Mouse (Mus musculus) lung, embryonic 14.5 days (tissue): ENCODE data around the gene Rras. TPM values are rescaled to one million over a fixed set of nuclear protein-coding genes. Genes with fewer than 3 reads are reported as not detected.

Source experiments
- ATAC-seq: fragments of 200-750 bp; cut with Nextera tagmentation; 2 replicates; pipeline ENCODE4 v1.8.0; 2017; ENCODE audit warnings: mild to moderate bottlenecking, moderate TSS enrichment, moderate library complexity; ENCODE audit not compliant: insufficient read depth
- DNase-seq: peaks from one replicate; pipeline ENCODE4 v3.0.0-alpha.2; 2015
- H3K27ac ChIP-seq: fragments of 300-500 bp; sonication (generic); 2 replicates; pipeline ENCODE4 v1.5.1; 2014; ENCODE audit warnings: low read depth, mild to moderate bottlenecking, moderate library complexity
- H3K27me3 ChIP-seq: fragments of 300-500 bp; sonication (generic); 2 replicates; pipeline ENCODE4 v1.6.1; 2014; ENCODE audit warnings: low read length, control low read depth; ENCODE audit not compliant: insufficient read depth
- H3K36me3 ChIP-seq: fragments of 300-500 bp; sonication (generic); 2 replicates; pipeline ENCODE4 v1.6.1; 2014; ENCODE audit warnings: control low read depth; ENCODE audit not compliant: insufficient read depth
- H3K4me1 ChIP-seq: fragments of 300-500 bp; sonication (generic); 2 replicates; pipeline ENCODE4 v1.6.1; 2014; ENCODE audit warnings: antibody characterized with exemption, control low read depth; ENCODE audit not compliant: insufficient read depth
- H3K4me2 ChIP-seq: fragments of 300-500 bp; sonication (generic); 2 replicates; pipeline ENCODE4 v1.6.1; 2014; ENCODE audit warnings: mild to moderate bottlenecking
- H3K4me3 ChIP-seq: fragments of 300-500 bp; sonication (generic); 2 replicates; pipeline ENCODE4 v1.5.1; 2014; ENCODE audit warnings: low read depth, low read length
- H3K9ac ChIP-seq: fragments of 300-500 bp; sonication (generic); 2 replicates; pipeline ENCODE4 v1.6.1; 2014
- H3K9me3 ChIP-seq: fragments of 300-500 bp; sonication (generic); 2 replicates; pipeline ENCODE4 v1.6.1; 2016; ENCODE audit warnings: low read depth, low read length, control low read depth
- CTCF ChIP-seq: IDR thresholded peaks from 2 replicates; pipeline ENCODE4 v1.5.1; 2016; ENCODE audit warnings: antibody characterized with exemption, low read depth
- WGBS: fragments of 180-500 bp; shearing (Covaris S2); extraction: QIAGEN DNeasy Blood & Tissue Kit; methylation state at CpG from one replicate; pipeline ENCODE4 v1.1.7; 2014; 5-methylcytosine and 5-hydroxymethylcytosine counted together
- polyA plus RNA-seq: library from polyadenylated mRNA; unstranded; fragments of >200 nt; fragmentation: Nextera tagmentation; extraction: Ambion mirVana; gene quantifications from 2 replicates; pipeline ENCODE4 v1.2.1, GENCODE M21; 2014

Rras gene
- polyA plus RNA-seq, 1 experiment from 2014 or later: 46.2 TPM

GRCm38 (mm10) chr7:45052181-45052861 is 34.6 kb downstream of the Rras start:
- peak overlapping the region; percentile 88 for H3K4me2 ChIP-seq
- peak overlapping the region; percentile 88 for H3K9ac ChIP-seq
- no peaks in the 10 kb centered on the region for H3K27me3 ChIP-seq
- H3K9me3 ChIP-seq: no peaks in the 10 kb centered on the region
- peak overlapping the region; percentile 90 for H3K4me3 ChIP-seq
- H3K36me3 ChIP-seq: peaks cover 33% of the 10 kb centered on the region
- 1% methylated on average over 37 of the region's 38 CpGs for WGBS
- DNase-seq (peak; percentile 43), ATAC-seq (no peak)
- peak overlapping the region; percentile 99 for H3K27ac ChIP-seq
- TF ChIP-seq CTCF: no peak
- H3K4me1 ChIP-seq: 0 out of 2 replicates have a peak, but pooled peaks cover 3% of the 10 kb centered on the region

- TF ChIP-seq CTCF: no peak
- H3K9ac ChIP-seq: peak within 1 kb of the TSS; percentile 88
- H3K27ac ChIP-seq: peak within 1 kb of the TSS; percentile 99
- no peaks in the 10 kb centered on the region for H3K9me3 ChIP-seq
- no peak for ATAC-seq
- WGBS: 3% methylated on average over 6 of the region's 18 CpGs
- H3K27me3 ChIP-seq: no peaks in the 10 kb centered on the region
- peak within 1 kb of the TSS; percentile 88 for H3K4me2 ChIP-seq
- H3K4me1 ChIP-seq: 0 out of 2 replicates have a peak, but pooled peaks cover 3% of the 10 kb centered on the region
- peak within 1 kb of the TSS; percentile 90 for H3K4me3 ChIP-seq
- no peak for DNase-seq
- peaks cover 29% of the 10 kb centered on the region for H3K36me3 ChIP-seq
These were observed 35.0 kb downstream of the Rras start, which contains the start of gene Prr12 for GRCm38 (mm10) chr7:45052862-45053116. TSS of gene Prr12 (minus strand) at chr7:45052881.

- peak; percentile 48 for ATAC-seq
These were observed 35.6 kb downstream of the Rras start for GRCm38 (mm10) chr7:45053117-45053930.

DNA sequence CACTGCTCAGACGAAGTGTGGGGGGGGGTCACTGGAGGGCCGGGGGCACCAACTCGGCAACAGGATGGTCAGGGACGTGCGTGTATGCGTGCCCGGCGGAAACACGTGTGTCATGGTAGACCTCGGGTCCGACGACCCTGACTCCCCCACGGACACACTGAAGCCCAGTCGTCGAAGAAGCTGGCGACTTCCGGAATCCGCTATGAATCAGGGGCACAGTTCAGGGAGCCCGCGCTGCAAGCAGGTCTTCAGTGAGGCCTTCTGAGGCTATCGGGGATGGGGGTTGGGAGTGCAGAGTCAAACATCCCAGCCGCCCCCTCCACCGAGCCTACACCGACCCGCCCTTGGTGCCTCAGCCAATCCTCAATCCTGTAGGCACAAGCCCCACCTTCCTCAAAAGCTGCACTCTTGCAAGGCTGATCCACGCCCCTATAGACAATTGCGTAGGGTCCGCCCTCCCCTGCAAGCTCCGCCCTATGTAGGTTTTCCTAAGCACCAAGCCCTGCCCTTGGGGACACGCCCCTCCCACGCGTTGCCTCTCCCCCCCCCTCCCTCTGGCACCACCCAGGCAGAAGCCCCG is 36.3 kb downstream of the Rras start:
- peak overlapping the region; percentile 90 for H3K4me3 ChIP-seq
- no peaks in the 10 kb centered on the region for H3K9me3 ChIP-seq
- no peaks in the 10 kb centered on the region for H3K27me3 ChIP-seq
- H3K27ac ChIP-seq: peak overlapping the region; percentile 99
- DNase-seq (peak; percentile 98), ATAC-seq (peak; percentile 95)
- H3K4me2 ChIP-seq: peak overlapping the region; percentile 88
- peak overlapping the region; percentile 88 for H3K9ac ChIP-seq
- H3K36me3 ChIP-seq: peaks cover 16% of the 10 kb centered on the region
- 0 out of 2 replicates have a peak, but pooled peaks cover 3% of the 10 kb centered on the region for H3K4me1 ChIP-seq
- WGBS: under 1% methylated on average over 33 of the region's 33 CpGs
- TF ChIP-seq CTCF: no peak

More at GRCm38 (mm10) chr7:45053117-45053930, 35.6 kb downstream of the Rras start:
- DNase-seq: peak; percentile 87
- H3K9ac ChIP-seq: peak overlapping the region; percentile 88
- no peaks in the 10 kb centered on the region for H3K27me3 ChIP-seq
- under 1% methylated on average over 37 of the region's 59 CpGs for WGBS
- TF ChIP-seq CTCF: no peak
- peaks cover 23% of the 10 kb centered on the region for H3K36me3 ChIP-seq
- peak overlapping the region; percentile 88 for H3K4me2 ChIP-seq
- peak overlapping the region; percentile 90 for H3K4me3 ChIP-seq
- H3K27ac ChIP-seq: peak overlapping the region; percentile 99
- H3K9me3 ChIP-seq: no peaks in the 10 kb centered on the region
- H3K4me1 ChIP-seq: 0 out of 2 replicates have a peak, but pooled peaks cover 3% of the 10 kb centered on the region

GRCm38 (mm10) chr7:45056329-45056971 is 38.7 kb downstream of the Rras start:
- WGBS: 52% methylated on average over 14 of the region's 14 CpGs
- Histone ChIP-seq H3K4me1 (peaks cover 2% of the 10 kb centered on the region), H3K9me3 (no peaks in the 10 kb centered on the region), H3K27me3 (no peaks in the 10 kb centered on the region), H3K4me2 (no peak overlapping the region), H3K9ac (no peak overlapping the region), H3K36me3 (no peaks in the 10 kb centered on the region), H3K27ac (no peak overlapping the region), H3K4me3 (no peak overlapping the region)
- ATAC-seq (no peak), DNase-seq (no peak)
- no peak for TF ChIP-seq CTCF

- ATAC-seq (no peak), DNase-seq (no peak)
- no peaks in the 10 kb centered on the region for H3K27me3 ChIP-seq
- no peak overlapping the region for H3K4me2 ChIP-seq
- H3K9me3 ChIP-seq: no peaks in the 10 kb centered on the region
- no peak overlapping the region for H3K27ac ChIP-seq
- H3K4me3 ChIP-seq: no peak overlapping the region
- TF ChIP-seq CTCF: no peak
- H3K4me1 ChIP-seq: peaks cover 6% of the 10 kb centered on the region
- H3K36me3 ChIP-seq: no peaks in the 10 kb centered on the region
- H3K9ac ChIP-seq: no peak overlapping the region
These were observed 39.2 kb downstream of the Rras start for GRCm38 (mm10) chr7:45056972-45057348.
